Mouse (Mus musculus) limb, embryonic 11.5 days (tissue): ENCODE measurements around the gene Pithd1. TPM values are rescaled to one million over a fixed set of nuclear protein-coding genes. Genes with fewer than 3 reads are reported as not detected.
"Not testable (repeated sequence)": the region's sequence is repeated elsewhere in the genome, so short reads cannot be mapped to it uniquely, and the experiment has no call there.

ENCODE experiments used
- ATAC-seq: fragments of 200-750 bp; cut with Nextera tagmentation; 2 replicates; pipeline ENCODE4 v1.8.0; 2017; ENCODE audit warnings: low read depth; ENCODE audit not compliant: insufficient number of reproducible peaks, low FRiP score, low TSS enrichment
- DNase-seq: peaks from one replicate; pipeline ENCODE4 v3.0.0-alpha.2; 2015; ENCODE audit warnings: low spot score
- H3K27ac ChIP-seq: fragments of 300-500 bp; sonication (generic); replicated peaks from 2 replicates; pipeline ENCODE4 v1.5.1; 2014; ENCODE audit warnings: low read depth, mild to moderate bottlenecking, low read length
- H3K27me3 ChIP-seq: fragments of 300-500 bp; sonication (generic); 2 replicates; pipeline ENCODE4 v1.6.1; 2014; ENCODE audit warnings: mild to moderate bottlenecking, low read length, mixed read lengths; ENCODE audit not compliant: control insufficient read depth, insufficient read depth
- H3K36me3 ChIP-seq: fragments of 300-500 bp; sonication (generic); 2 replicates; pipeline ENCODE4 v1.6.1; 2014; ENCODE audit warnings: mild to moderate bottlenecking, low read length, moderate library complexity, mixed read lengths; ENCODE audit not compliant: control insufficient read depth, insufficient read depth
- H3K4me1 ChIP-seq: fragments of 300-500 bp; sonication (generic); 2 replicates; pipeline ENCODE4 v1.6.1; 2014; ENCODE audit warnings: low read length, mixed read lengths; ENCODE audit not compliant: control insufficient read depth, insufficient read depth
- H3K4me2 ChIP-seq: fragments of 300-500 bp; sonication (generic); 2 replicates; pipeline ENCODE4 v1.6.1; 2014; ENCODE audit warnings: low read depth, mild to moderate bottlenecking, moderate library complexity; ENCODE audit not compliant: severe bottlenecking
- H3K4me3 ChIP-seq: fragments of 300-500 bp; sonication (generic); 2 replicates; pipeline ENCODE4 v1.5.1; 2014; ENCODE audit warnings: low read depth, low read length
- H3K9ac ChIP-seq: fragments of 300-500 bp; sonication (generic); 2 replicates; pipeline ENCODE4 v1.6.1; 2014; ENCODE audit warnings: mild to moderate bottlenecking, low read length
- H3K9me3 ChIP-seq: fragments of 300-500 bp; sonication (generic); 2 replicates; pipeline ENCODE4 v1.6.1; 2016; ENCODE audit warnings: low read length; ENCODE audit not compliant: control insufficient read depth
- WGBS: fragments of 180-500 bp; shearing (Covaris S2); extraction: QIAGEN DNeasy Blood & Tissue Kit; methylation state at CpG from one replicate; pipeline ENCODE4 v1.1.7; 2014; 5-methylcytosine and 5-hydroxymethylcytosine counted together
- polyA plus RNA-seq: library from polyadenylated mRNA; unstranded; fragments of >200 nt; fragmentation: Nextera tagmentation; extraction: Ambion mirVana; gene quantifications from 2 replicates; pipeline ENCODE4 v1.2.1, GENCODE M21; 2014

Gene Pithd1
- polyA plus RNA-seq, 1 experiment from 2014 or later = 68.3 TPM

- no peak for DNase-seq
- peaks cover 10% of the 10 kb centered on the region for H3K36me3 ChIP-seq
- no peak overlapping the region for H3K4me2 ChIP-seq
- no peak overlapping the region for H3K4me3 ChIP-seq
- H3K27ac ChIP-seq = no peak overlapping the region
- no peaks in the 10 kb centered on the region for H3K27me3 ChIP-seq
- no peaks in the 10 kb centered on the region for H3K4me1 ChIP-seq
- no peaks in the 10 kb centered on the region for H3K9me3 ChIP-seq
- WGBS = 94% methylated on average over 10 of the region's 10 CpGs
- ATAC-seq = no peak
- H3K9ac ChIP-seq = no peak overlapping the region
Measured at GRCm38 (mm10) chr4:135949475-135949874, 37.6 kb downstream of the Pithd1 start.

GRCm38 (mm10) chr4:135948142-135948541 lies 38.9 kb downstream of the Pithd1 start:
- H3K4me2 ChIP-seq = no peak overlapping the region
- 95% methylated on average over 8 of the region's 8 CpGs for WGBS
- ATAC-seq = no peak

GRCm38 (mm10) chr4:135946659-135947301 lies 40.3 kb downstream of the Pithd1 start:
- H3K9me3 ChIP-seq = no peaks in the 10 kb centered on the region
- 2% methylated on average over 28 of the region's 28 CpGs for WGBS
- H3K4me3 ChIP-seq = peak overlapping the region; percentile 83
- peak overlapping the region; percentile 78 for H3K4me2 ChIP-seq
- no peak overlapping the region for H3K27ac ChIP-seq
- H3K27me3 ChIP-seq = no peaks in the 10 kb centered on the region
- H3K4me1 ChIP-seq = no peaks in the 10 kb centered on the region
- peaks cover 4% of the 10 kb centered on the region for H3K36me3 ChIP-seq
- peak overlapping the region; percentile 69 for H3K9ac ChIP-seq
- DNase-seq (no peak), ATAC-seq (no peak; the same call in 1 of the 2 replicates)

More at GRCm38 (mm10) chr4:135948142-135948541, 38.9 kb downstream of the Pithd1 start:
- H3K27me3 ChIP-seq = no peaks in the 10 kb centered on the region
- no peak for DNase-seq
- H3K4me1 ChIP-seq = no peaks in the 10 kb centered on the region
- H3K9me3 ChIP-seq = no peaks in the 10 kb centered on the region
- no peak overlapping the region for H3K27ac ChIP-seq
- no peak overlapping the region for H3K9ac ChIP-seq
- no peak overlapping the region for H3K4me3 ChIP-seq
- H3K36me3 ChIP-seq = peaks cover 10% of the 10 kb centered on the region

GRCm38 (mm10) chr4:135946278-135946658 lies 40.8 kb downstream of the Pithd1 start, which contains the start of gene Hmgcl:
TSS of gene Hmgcl (plus strand) at chr4:135946448.
- WGBS = 0% methylated on average over 23 of the region's 23 CpGs
- peak within 1 kb of the TSS; percentile 78 for H3K4me2 ChIP-seq
- peak within 1 kb of the TSS; percentile 83 for H3K4me3 ChIP-seq
- ATAC-seq (peak; percentile 88), DNase-seq (peak; percentile 95)
- H3K4me1 ChIP-seq = no peaks in the 10 kb centered on the region
- peak within 1 kb of the TSS; percentile 69 for H3K9ac ChIP-seq
- H3K27ac ChIP-seq = no peak within 1 kb of the TSS
- no peaks in the 10 kb centered on the region for H3K27me3 ChIP-seq
- H3K9me3 ChIP-seq = no peaks in the 10 kb centered on the region
- no peaks in the 10 kb centered on the region; the same call in 1 of the 2 replicates for H3K36me3 ChIP-seq

DNA sequence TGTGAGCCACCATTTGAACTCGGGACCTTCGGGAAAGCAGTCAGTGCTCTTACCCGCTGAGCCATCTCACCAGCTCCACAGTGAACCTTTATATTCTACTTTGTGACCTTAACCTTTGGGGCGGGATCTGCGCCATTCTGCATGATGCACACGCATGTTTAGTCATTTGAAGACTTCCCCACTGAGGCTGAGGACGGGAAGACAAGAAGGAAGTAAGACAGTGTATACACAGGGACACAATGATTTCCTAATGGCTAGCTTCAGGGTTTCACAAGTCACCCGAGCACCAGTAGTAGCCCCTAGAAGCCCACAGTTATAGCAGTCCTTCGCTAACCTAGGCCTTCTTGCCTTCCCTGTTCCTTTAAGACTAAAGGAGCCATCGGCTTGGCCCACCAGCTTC lies 41.4 kb downstream of the Pithd1 start:
- Histone ChIP-seq H3K4me3 (peak overlapping the region; percentile 83; the same call in 1 of the 2 replicates), H3K4me2 (peak overlapping the region; percentile 78), H3K27me3 (no peaks in the 10 kb centered on the region), H3K36me3 (no peaks in the 10 kb centered on the region), H3K9ac (no peak overlapping the region), H3K27ac (no peak overlapping the region), H3K4me1 (no peaks in the 10 kb centered on the region), H3K9me3 (no peaks in the 10 kb centered on the region)
- no peak for DNase-seq
- no peak for ATAC-seq
- 81% methylated on average over 10 of the region's 10 CpGs for WGBS

- H3K4me3 ChIP-seq = no peak overlapping the region
- no peak overlapping the region for H3K27ac ChIP-seq
- no peak overlapping the region for H3K4me2 ChIP-seq
- no peaks in the 10 kb centered on the region for H3K9me3 ChIP-seq
- H3K36me3 ChIP-seq = peaks cover 5% of the 10 kb centered on the region; the same call in 1 of the 2 replicates
- 52% methylated on average over 4 of the region's 4 CpGs for WGBS
- H3K4me1 ChIP-seq = no peaks in the 10 kb centered on the region
- no peaks in the 10 kb centered on the region for H3K27me3 ChIP-seq
- ATAC-seq = no peak
- no peak overlapping the region for H3K9ac ChIP-seq
- DNase-seq = no peak
Measured at GRCm38 (mm10) chr4:135943389-135943788, 43.7 kb downstream of the Pithd1 start.

DNA sequence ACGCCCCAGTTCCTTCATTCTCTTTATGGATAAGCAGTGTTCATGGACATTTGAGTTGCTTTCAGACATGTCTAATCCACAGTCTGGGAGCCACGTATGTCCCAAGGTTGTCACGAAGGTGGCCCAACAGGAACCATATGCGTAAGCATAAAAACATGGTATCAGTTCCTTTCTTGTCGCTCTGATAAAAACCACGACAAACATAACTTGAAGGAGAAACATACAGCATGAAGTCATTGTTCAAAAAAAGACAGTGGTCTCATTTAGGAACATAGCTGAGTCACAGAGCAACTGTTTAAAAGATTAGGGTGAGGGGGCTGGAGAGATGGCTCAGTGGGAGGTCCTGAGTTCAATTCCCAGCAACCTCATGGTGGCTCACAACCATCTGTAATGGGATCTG lies 44.9 kb downstream of the Pithd1 start:
- 93% methylated on average over 6 of the region's 6 CpGs for WGBS
- Histone ChIP-seq H3K9me3 (no peaks in the 10 kb centered on the region), H3K9ac (no peak overlapping the region), H3K4me1 (no peaks in the 10 kb centered on the region), H3K4me2 (no peak overlapping the region), H3K27ac (no peak overlapping the region), H3K36me3 (peaks cover 5% of the 10 kb centered on the region; the same call in 1 of the 2 replicates), H3K4me3 (no peak overlapping the region), H3K27me3 (no peaks in the 10 kb centered on the region)
- ATAC-seq = no peak
- no peak for DNase-seq

- H3K4me1 ChIP-seq, H3K9me3 ChIP-seq, H3K36me3 ChIP-seq, ATAC-seq, H3K9ac ChIP-seq, H3K27me3 ChIP-seq, H3K27ac ChIP-seq, DNase-seq, H3K4me3 ChIP-seq, H3K4me2 ChIP-seq: not testable (repeated sequence)
- 84% methylated on average over 8 of the region's 8 CpGs for WGBS
Measured at GRCm38 (mm10) chr4:135941026-135941425, 46.0 kb downstream of the Pithd1 start.
